In the genomic region with DNA sequence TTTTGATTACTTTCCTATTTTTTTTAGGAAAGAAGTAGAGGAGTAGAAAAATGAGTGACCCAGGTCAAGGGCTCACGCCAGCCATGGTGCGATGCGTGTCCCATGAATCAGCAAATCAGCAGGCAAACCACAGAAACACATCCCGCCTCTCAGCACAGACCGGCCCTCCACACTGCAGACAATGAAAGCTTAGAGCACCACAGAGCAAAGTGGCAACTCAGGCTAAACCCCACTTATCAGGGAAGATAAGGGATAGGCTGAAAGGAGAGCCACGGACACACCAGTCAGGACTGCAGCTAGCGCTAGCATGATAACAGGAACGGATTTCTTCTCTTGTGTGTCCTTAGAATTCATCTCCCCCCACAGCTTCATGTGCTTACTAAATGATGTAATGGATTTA, we compare ENCODE assay signal across 14 mouse cellular contexts.
A peak's percentile ranks its signal among the peaks of the same experiment; 100 is the strongest.
DNase-seq lines count a peak whose midpoint lies in the region; ATAC-seq and TF ChIP-seq lines count a peak whose summit lies in the region.
"Had no signal": no experiment of that assay in that cellular context is flagged by ENCODE, and none has a peak within 500 bp of the region (broad histone marks: within the 10 kb centered on the region; RNA-seq: fewer than 3 reads in every experiment).

No protein-coding gene starts in this region.

- no peak for TF ChIP-seq EP300 in liver, embryonic 14.5 days (IDR thresholded peaks at IDR 0.05; ENCODE audit: low read depth)

- peak; percentile 45; the same call in 1 of the 2 replicates for ATAC-seq in forebrain, embryonic 11.5 days (replicated peaks; ENCODE audit: low FRiP score)
- ATAC-seq in forebrain, embryonic 16.5 days = no peak
- ATAC-seq in lung, embryonic 15.5 days (ENCODE audit: borderline replicate concordance, extremely low read depth, low FRiP score, low TSS enrichment) = no peak
- peak; percentile 21; the same call in 1 of the 2 replicates for ATAC-seq in liver, embryonic 14.5 days (ENCODE audit: insufficient read depth)

- no peak overlapping the region for H3K4me3 ChIP-seq in forebrain, embryonic 11.5 days (ENCODE audit: low read depth, low read length)
- H3K4me3 ChIP-seq in forebrain, embryonic 16.5 days (replicated peaks; ENCODE audit: low read length) = no peak overlapping the region
- no peak overlapping the region for H3K4me3 ChIP-seq in lung, embryonic 15.5 days
- H3K4me3 ChIP-seq in liver, embryonic 14.5 days (ENCODE audit: insufficient read depth in 1 of 2, low read depth in 2 of 2, low read length in 2 of 2) = no peak overlapping the region
- H3K4me3 ChIP-seq: forebrain, embryonic 10.5 days; gastrocnemius, adult 2 months; hindbrain, embryonic 13.5 days; limb, embryonic 13.5 days had no signal

- no peak overlapping the region for H3K27ac ChIP-seq in forebrain, embryonic 11.5 days (ENCODE audit: low read depth, low read length)
- H3K27ac ChIP-seq in forebrain, embryonic 16.5 days (ENCODE audit: low read length) = no peak overlapping the region
- H3K27ac ChIP-seq in lung, embryonic 15.5 days = no peak overlapping the region
- no peak overlapping the region for H3K27ac ChIP-seq in liver, embryonic 14.5 days
- H3K27ac ChIP-seq: forebrain, embryonic 10.5 days; gastrocnemius, adult 2 months; hindbrain, embryonic 13.5 days; limb, embryonic 13.5 days had no signal

- no peaks in the 10 kb centered on the region for H3K4me1 ChIP-seq in forebrain, embryonic 11.5 days (replicated peaks; ENCODE audit: control insufficient read depth, insufficient read depth, low read length)
- no peaks in the 10 kb centered on the region; the same call in 1 of the 2 replicates for H3K4me1 ChIP-seq in forebrain, embryonic 16.5 days (replicated peaks; ENCODE audit: control insufficient read depth, insufficient read depth, low read length)
- peaks cover 13% of the 10 kb centered on the region for H3K4me1 ChIP-seq in lung, embryonic 15.5 days
- peaks cover 0 to 15% of the 10 kb centered on the region in 2 experiments; a peak in 2 of 4 replicates for H3K4me1 ChIP-seq in liver, embryonic 14.5 days (replicated peaks; ENCODE audit: control insufficient read depth in 2 of 2, insufficient read depth in 2 of 2, low read length in 1 of 2)
- H3K4me1 ChIP-seq: hindbrain, embryonic 13.5 days had no signal

- H3K9ac ChIP-seq in forebrain, embryonic 11.5 days (ENCODE audit: low read length) = no peak overlapping the region
- H3K9ac ChIP-seq in forebrain, embryonic 16.5 days (replicated peaks; ENCODE audit: low read depth, low read length) = no peak overlapping the region
- H3K9ac ChIP-seq in lung, embryonic 15.5 days = no peak overlapping the region
- H3K9ac ChIP-seq in liver, embryonic 14.5 days (replicated peaks) = no peak overlapping the region
- H3K9ac ChIP-seq: hindbrain, embryonic 13.5 days; limb, embryonic 13.5 days had no signal

- no peaks in the 10 kb centered on the region for H3K27me3 ChIP-seq in forebrain, embryonic 11.5 days (ENCODE audit: control insufficient read depth, insufficient read depth, low read length)
- H3K27me3 ChIP-seq in forebrain, embryonic 16.5 days (replicated peaks; ENCODE audit: control insufficient read depth, insufficient read depth, low read length) = no peaks in the 10 kb centered on the region
- no peaks in the 10 kb centered on the region for H3K27me3 ChIP-seq in lung, embryonic 15.5 days
- H3K27me3 ChIP-seq in liver, embryonic 14.5 days (ENCODE audit: control insufficient read depth, insufficient read depth, low read length) = no peaks in the 10 kb centered on the region
- H3K27me3 ChIP-seq: hindbrain, embryonic 13.5 days had no signal

- WGBS in forebrain, embryonic 11.5 days = 63% methylated on average over 8 of the region's 8 CpGs
- 54% methylated on average over 8 of the region's 8 CpGs for WGBS in forebrain, embryonic 16.5 days
- WGBS in lung, embryonic 15.5 days = 25% methylated on average over 8 of the region's 8 CpGs
- 2% methylated on average over 8 of the region's 8 CpGs for WGBS in liver, embryonic 14.5 days (ENCODE audit: insufficient replicate concordance)

- DNase-seq in forebrain, embryonic 11.5 days (ENCODE audit: low spot score) = no peak
- DNase-seq in lung, postnatal 25 days (ENCODE audit: low spot score) = no peak
- peak; percentile 19 to 34 for DNase-seq in adrenal gland, postnatal 36 days
- DNase-seq in liver, embryonic 14.5 days (ENCODE audit: low read depth in 3 of 3, low spot score in 3 of 3) = no peak
- no peak for DNase-seq in left cerebral cortex, adult 11 months (ENCODE audit: low spot score)
- DNase-seq in cerebellum, postnatal 4 days (ENCODE audit: low spot score in 2 of 2) = no peak
- DNase-seq: cerebellum, adult 11-12 months; gastrocnemius, adult 2 months; thymus, postnatal 25 days had no signal

- H3K9me3 ChIP-seq in forebrain, embryonic 11.5 days (ENCODE audit: control insufficient read depth, low read length) = no peaks in the 10 kb centered on the region
- no peaks in the 10 kb centered on the region for H3K9me3 ChIP-seq in forebrain, embryonic 16.5 days (ENCODE audit: control insufficient read depth, low read length)
- H3K9me3 ChIP-seq in lung, embryonic 15.5 days = no peaks in the 10 kb centered on the region
- no peaks in the 10 kb centered on the region for H3K9me3 ChIP-seq in liver, embryonic 14.5 days (ENCODE audit: control insufficient read depth, low read length)
- H3K9me3 ChIP-seq: forebrain, embryonic 10.5 days; hindbrain, embryonic 13.5 days; limb, embryonic 13.5 days had no signal

- no peaks in the 10 kb centered on the region for H3K36me3 ChIP-seq in forebrain, embryonic 11.5 days (ENCODE audit: control insufficient read depth, insufficient read depth, low read length)
- no peaks in the 10 kb centered on the region for H3K36me3 ChIP-seq in forebrain, embryonic 16.5 days (ENCODE audit: control insufficient read depth, insufficient read depth)
- no peaks in the 10 kb centered on the region for H3K36me3 ChIP-seq in lung, embryonic 15.5 days
- H3K36me3 ChIP-seq in liver, embryonic 14.5 days (replicated peaks; ENCODE audit: control insufficient read depth, insufficient read depth, low read depth) = no peaks in the 10 kb centered on the region
- H3K36me3 ChIP-seq: forebrain, embryonic 10.5 days; hindbrain, embryonic 13.5 days; limb, embryonic 13.5 days had no signal

- no peak for TF ChIP-seq CTCF in liver, embryonic 14.5 days (IDR thresholded peaks at IDR 0.05; ENCODE audit: low read depth)

- H3K4me2 ChIP-seq in forebrain, embryonic 11.5 days (ENCODE audit: low read depth, low read length, severe bottlenecking) = no peak overlapping the region
- no peak overlapping the region for H3K4me2 ChIP-seq in forebrain, embryonic 16.5 days (ENCODE audit: low read length)
- 0 out of 2 replicates have a peak overlapping the region, but pooled peaks have one; percentile 9 for H3K4me2 ChIP-seq in lung, embryonic 15.5 days
- no peak overlapping the region for H3K4me2 ChIP-seq in liver, embryonic 14.5 days (ENCODE audit: low read depth)
- H3K4me2 ChIP-seq: hindbrain, embryonic 13.5 days; limb, embryonic 13.5 days had no signal

Comparison
In these comparisons a context has a peak if more than half of its experiments do, and no peak if none do; other contexts are left out.
1. ATAC-seq: peak in forebrain, embryonic 11.5 days (single experiment) and liver, embryonic 14.5 days (single experiment); none in forebrain, embryonic 16.5 days (single experiment) and lung, embryonic 15.5 days (single experiment).
2. DNase-seq: peak in adrenal gland, postnatal 36 days (2 of 2); none in forebrain, embryonic 11.5 days (single experiment), lung, postnatal 25 days (single experiment), liver, embryonic 14.5 days (0 of 3), left cerebral cortex, adult 11 months (single experiment) and cerebellum, postnatal 4 days (0 of 2).